Mouse (Mus musculus): ENCODE results near the gene Ackr1. TPM values are rescaled to one million over a fixed set of nuclear protein-coding genes. Genes with fewer than 3 reads are reported as not detected.

Gene Ackr1
- total RNA-seq (2014; rRNA removed) (0.87 and 0.92 TPM in 2 replicates), polyA plus RNA-seq (2012; rRNA removed) (4.1 and 5.2 TPM in 2 replicates)

- DNase-seq (ENCODE audit: extremely low read depth, low read depth, low spot score) = no peak
- Histone ChIP-seq H3K4me3 (ENCODE audit: insufficient read depth, low read depth, low read length) (no peak within 1 kb of the TSS), H3K36me3 (ENCODE audit: control insufficient read depth, insufficient read depth, low read length) (no peaks in the 10 kb centered on the region), H3K79me2 (ENCODE audit: control insufficient read depth, insufficient read depth, low read length) (no peaks in the 10 kb centered on the region), H3K27ac (replicated peaks; ENCODE audit: insufficient read depth, low read depth, low read length) (no peak within 1 kb of the TSS), H3K4me1 (ENCODE audit: control insufficient read depth, insufficient read depth, low read length) (no peaks in the 10 kb centered on the region), H3K9ac (ENCODE audit: low read depth, low read length) (no peak within 1 kb of the TSS), H3K27me3 (ENCODE audit: control insufficient read depth, insufficient read depth, low read length) (no peaks in the 10 kb centered on the region)
- 55% methylated on average over 9 of the region's 9 CpGs for WGBS
- TF ChIP-seq CTCF (IDR thresholded peaks at IDR 0.05; ENCODE audit: low read depth, low read length) = no peak
- TF ChIP-seq POLR2A (IDR thresholded peaks at IDR 0.05; ENCODE audit: extremely low read depth, insufficient read depth, low read length) = no peak
These were observed at the start of gene Ackr1 for GRCm38 (mm10) chr1:173333312-173334253. Gene Ackr1 (minus strand): TSS chr1:173333750.

- no peak for DNase-seq (ENCODE audit: extremely low read depth, low read depth, low spot score)
- Histone ChIP-seq H3K4me3 (ENCODE audit: insufficient read depth, low read depth, low read length) (no peak overlapping the region), H3K79me2 (ENCODE audit: control insufficient read depth, insufficient read depth, low read length) (no peaks in the 10 kb centered on the region), H3K27me3 (ENCODE audit: control insufficient read depth, insufficient read depth, low read length) (peaks cover 2% of the 10 kb centered on the region; the same call in 1 of the 2 replicates), H3K9ac (ENCODE audit: low read depth, low read length) (no peak overlapping the region), H3K27ac (replicated peaks; ENCODE audit: insufficient read depth, low read depth, low read length) (no peak overlapping the region), H3K36me3 (ENCODE audit: control insufficient read depth, insufficient read depth, low read length) (no peaks in the 10 kb centered on the region), H3K4me1 (ENCODE audit: control insufficient read depth, insufficient read depth, low read length) (no peaks in the 10 kb centered on the region)
- 79% methylated on average over 6 of the region's 6 CpGs for WGBS
- TF ChIP-seq CTCF (IDR thresholded peaks at IDR 0.05; ENCODE audit: low read depth, low read length) (no peak), POLR2A (IDR thresholded peaks at IDR 0.05; ENCODE audit: extremely low read depth, insufficient read depth, low read length) (no peak)
These were observed 47.9 kb upstream of the Ackr1 start for GRCm38 (mm10) chr1:173381436-173381835.

GRCm38 (mm10) chr1:173377380-173378112, 44.0 kb upstream of the Ackr1 start:
- TF ChIP-seq POLR2A (IDR thresholded peaks at IDR 0.05; ENCODE audit: extremely low read depth, insufficient read depth, low read length) (no peak), CTCF (IDR thresholded peaks at IDR 0.05; ENCODE audit: low read depth, low read length) (peak; percentile 84)
- Histone ChIP-seq H3K27me3 (ENCODE audit: control insufficient read depth, insufficient read depth, low read length) (peaks cover 2% of the 10 kb centered on the region; the same call in 1 of the 2 replicates), H3K36me3 (ENCODE audit: control insufficient read depth, insufficient read depth, low read length) (no peaks in the 10 kb centered on the region), H3K4me1 (ENCODE audit: control insufficient read depth, insufficient read depth, low read length) (no peaks in the 10 kb centered on the region), H3K27ac (replicated peaks; ENCODE audit: insufficient read depth, low read depth, low read length) (no peak overlapping the region), H3K79me2 (ENCODE audit: control insufficient read depth, insufficient read depth, low read length) (no peaks in the 10 kb centered on the region), H3K4me3 (ENCODE audit: insufficient read depth, low read depth, low read length) (no peak overlapping the region), H3K9ac (ENCODE audit: low read depth, low read length) (no peak overlapping the region)
- no peak for DNase-seq (ENCODE audit: extremely low read depth, low read depth, low spot score)
- WGBS = 33% methylated on average over 13 of the region's 13 CpGs

GRCm38 (mm10) chr1:173374020-173374419, 40.5 kb upstream of the Ackr1 start:
- no peaks in the 10 kb centered on the region for H3K79me2 ChIP-seq (ENCODE audit: control insufficient read depth, insufficient read depth, low read length)
- WGBS = 78% methylated on average over 7 of the region's 7 CpGs
- H3K4me1 ChIP-seq (ENCODE audit: control insufficient read depth, insufficient read depth, low read length) = no peaks in the 10 kb centered on the region
- H3K36me3 ChIP-seq (ENCODE audit: control insufficient read depth, insufficient read depth, low read length) = no peaks in the 10 kb centered on the region
- DNase-seq (ENCODE audit: extremely low read depth, low read depth, low spot score) = no peak
- no peak overlapping the region for H3K9ac ChIP-seq (ENCODE audit: low read depth, low read length)
- H3K4me3 ChIP-seq (ENCODE audit: insufficient read depth, low read depth, low read length) = no peak overlapping the region
- no peak for TF ChIP-seq CTCF (IDR thresholded peaks at IDR 0.05; ENCODE audit: low read depth, low read length)
- no peak for TF ChIP-seq POLR2A (IDR thresholded peaks at IDR 0.05; ENCODE audit: extremely low read depth, insufficient read depth, low read length)
- no peak overlapping the region for H3K27ac ChIP-seq (replicated peaks; ENCODE audit: insufficient read depth, low read depth, low read length)
- H3K27me3 ChIP-seq (ENCODE audit: control insufficient read depth, insufficient read depth, low read length) = no peaks in the 10 kb centered on the region

GRCm38 (mm10) chr1:173371586-173371985, 38.0 kb upstream of the Ackr1 start:
- Histone ChIP-seq H3K36me3 (ENCODE audit: control insufficient read depth, insufficient read depth, low read length) (no peaks in the 10 kb centered on the region), H3K4me1 (ENCODE audit: control insufficient read depth, insufficient read depth, low read length) (no peaks in the 10 kb centered on the region), H3K9ac (ENCODE audit: low read depth, low read length) (no peak overlapping the region), H3K79me2 (ENCODE audit: control insufficient read depth, insufficient read depth, low read length) (no peaks in the 10 kb centered on the region), H3K27ac (replicated peaks; ENCODE audit: insufficient read depth, low read depth, low read length) (no peak overlapping the region), H3K4me3 (ENCODE audit: insufficient read depth, low read depth, low read length) (no peak overlapping the region), H3K27me3 (ENCODE audit: control insufficient read depth, insufficient read depth, low read length) (peaks cover 9% of the 10 kb centered on the region)
- no peak for TF ChIP-seq CTCF (IDR thresholded peaks at IDR 0.05; ENCODE audit: low read depth, low read length)
- TF ChIP-seq POLR2A (IDR thresholded peaks at IDR 0.05; ENCODE audit: extremely low read depth, insufficient read depth, low read length) = no peak
- no peak for DNase-seq (ENCODE audit: extremely low read depth, low read depth, low spot score)
- WGBS = 62% methylated on average over 6 of the region's 6 CpGs
